Mouse (Mus musculus) liver, embryonic 13.5 days (tissue): Measurements from ENCODE around the gene Dapp1. TPM values are rescaled to one million over a fixed set of nuclear protein-coding genes. Genes with fewer than 3 reads are reported as not detected.

Source experiments
- ATAC-seq: fragments of 200-750 bp; cut with Nextera tagmentation; 2 replicates; pipeline ENCODE4 v1.8.0; 2017; ENCODE audit warnings: low read depth, mild to moderate bottlenecking, moderate number of reproducible peaks, moderate library complexity
- DNase-seq: peaks from one replicate; pipeline ENCODE4 v3.0.0; 2022
- H3K27ac ChIP-seq: fragments of 300-500 bp; sonication (generic); 2 replicates; pipeline ENCODE4 v1.5.1; 2015; ENCODE audit warnings: moderate library complexity, mild to moderate bottlenecking, inconsistent platforms
- H3K27me3 ChIP-seq: fragments of 300-500 bp; sonication (generic); 2 replicates; pipeline ENCODE4 v1.6.1; 2015; ENCODE audit warnings: mild to moderate bottlenecking, inconsistent platforms
- H3K36me3 ChIP-seq: fragments of 300-500 bp; sonication (generic); 2 replicates; pipeline ENCODE4 v1.6.1; 2015; ENCODE audit warnings: mild to moderate bottlenecking, inconsistent platforms
- H3K4me1 ChIP-seq: fragments of 300-500 bp; sonication (generic); replicated peaks from 2 replicates; pipeline ENCODE4 v1.6.1; 2015; ENCODE audit warnings: inconsistent platforms
- H3K4me2 ChIP-seq: fragments of 300-500 bp; sonication (generic); 2 replicates; pipeline ENCODE4 v1.6.1; 2015; ENCODE audit warnings: inconsistent platforms, mild to moderate bottlenecking, moderate library complexity
- H3K4me3 ChIP-seq: fragments of 300-500 bp; sonication (generic); replicated peaks from 2 replicates; pipeline ENCODE4 v1.5.1; 2015; ENCODE audit warnings: mild to moderate bottlenecking, inconsistent platforms
- H3K9ac ChIP-seq: fragments of 300-500 bp; sonication (generic); 2 replicates; pipeline ENCODE4 v1.6.1; 2015; ENCODE audit warnings: mild to moderate bottlenecking, inconsistent platforms
- H3K9me3 ChIP-seq: fragments of 300-500 bp; sonication (generic); replicated peaks from 2 replicates; pipeline ENCODE4 v1.6.1; 2016; ENCODE audit warnings: inconsistent platforms
- WGBS: fragments of 180-500 bp; shearing (Covaris S2); methylation state at CpG from one replicate; pipeline ENCODE4 v1.1.7; 2015; ENCODE audit not compliant: insufficient replicate concordance; 5-methylcytosine and 5-hydroxymethylcytosine counted together
- polyA plus RNA-seq: library from polyadenylated mRNA; unstranded; fragments of >200 nt; fragmentation: Nextera tagmentation; extraction: Ambion mirVana; gene quantifications from 2 replicates; pipeline ENCODE4 v1.2.1, GENCODE M21; 2015

The Dapp1 gene
- polyA plus RNA-seq, 1 experiment from 2014 or later = 14.0 TPM

DNA sequence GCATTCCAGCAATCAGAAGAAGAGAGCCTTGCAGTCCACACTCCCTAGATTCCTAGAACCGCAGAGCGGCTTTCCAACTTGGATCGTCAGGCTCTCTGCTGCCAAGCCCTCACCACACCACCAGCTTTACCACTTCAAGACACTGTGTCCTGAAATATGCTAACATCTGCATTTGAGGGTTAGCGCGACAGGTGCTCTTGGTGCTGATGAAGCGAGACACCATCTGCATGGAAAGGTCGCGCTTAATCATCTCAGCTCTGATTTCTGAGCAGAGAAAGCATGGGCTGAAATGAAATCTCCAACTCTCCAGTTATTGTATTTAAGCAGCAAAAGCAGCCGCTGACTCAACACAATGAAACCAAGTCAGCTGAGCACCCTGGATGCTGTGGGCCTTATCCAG lies 8.1 kb upstream of the Dapp1 start:
- no peaks in the 10 kb centered on the region for H3K36me3 ChIP-seq
- no peak overlapping the region for H3K4me2 ChIP-seq
- H3K9me3 ChIP-seq = no peaks in the 10 kb centered on the region
- DNase-seq (no peak), ATAC-seq (no peak)
- no peak overlapping the region for H3K9ac ChIP-seq
- no peak overlapping the region for H3K27ac ChIP-seq
- H3K4me1 ChIP-seq = no peaks in the 10 kb centered on the region
- no peaks in the 10 kb centered on the region for H3K27me3 ChIP-seq
- WGBS = 87% methylated on average over 9 of the region's 9 CpGs
- H3K4me3 ChIP-seq = no peak overlapping the region

DNA sequence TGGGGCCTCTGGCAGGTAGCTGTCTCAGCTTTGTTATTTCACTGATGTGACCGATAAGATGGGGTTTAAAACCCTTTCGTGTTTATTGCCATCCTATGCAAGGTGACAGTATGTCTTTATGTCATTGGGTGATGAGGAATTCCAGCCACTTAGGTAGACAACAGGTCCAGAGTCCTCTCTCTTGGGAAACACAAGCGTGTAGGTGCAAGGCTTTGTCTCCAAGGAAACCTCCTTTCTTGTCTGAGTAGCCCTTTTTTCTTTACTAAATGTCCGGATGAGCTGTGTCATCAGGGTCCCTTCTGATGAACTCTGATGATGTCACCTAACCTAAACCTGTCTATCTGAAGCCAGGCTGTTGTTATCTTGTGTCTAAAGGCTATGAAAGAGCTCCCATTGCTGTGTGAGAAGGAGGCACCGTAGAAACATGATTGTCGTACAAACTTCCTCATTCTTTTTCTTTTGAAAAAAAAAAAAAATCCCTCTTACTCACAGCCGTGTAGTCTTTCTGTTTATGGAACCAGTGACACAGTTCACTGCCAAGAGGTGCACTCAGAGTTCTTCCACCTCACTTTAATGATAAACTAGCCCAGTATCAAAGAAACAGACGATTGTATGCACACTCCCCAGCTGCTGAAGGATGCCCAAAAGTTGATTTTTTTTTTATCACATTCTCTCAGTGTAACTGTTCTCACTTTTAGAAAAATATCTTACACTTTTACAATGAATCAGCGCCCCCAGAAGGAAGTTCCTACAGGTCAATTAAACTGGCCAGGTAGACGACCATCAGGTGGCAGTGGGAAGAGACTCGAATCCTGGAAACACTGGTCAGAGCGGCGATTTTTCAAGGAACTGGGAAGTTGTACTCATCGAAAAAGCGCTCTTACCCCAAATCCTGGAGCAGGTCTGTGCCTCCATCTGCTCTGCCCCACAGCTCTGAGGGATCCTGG lies 637 bp downstream of the Dapp1 start:
- Histone ChIP-seq H3K4me2 (peak overlapping the region; percentile 79), H3K9me3 (no peaks in the 10 kb centered on the region), H3K27me3 (no peaks in the 10 kb centered on the region), H3K27ac (peak overlapping the region; percentile 90), H3K36me3 (peaks cover 17% of the 10 kb centered on the region), H3K4me1 (peaks cover 60% of the 10 kb centered on the region), H3K9ac (peak overlapping the region; percentile 86), H3K4me3 (peak overlapping the region; percentile 72)
- peak; percentile 39 for DNase-seq
- 4% methylated on average over 15 of the region's 15 CpGs for WGBS
- ATAC-seq = peak; percentile 78

DNA sequence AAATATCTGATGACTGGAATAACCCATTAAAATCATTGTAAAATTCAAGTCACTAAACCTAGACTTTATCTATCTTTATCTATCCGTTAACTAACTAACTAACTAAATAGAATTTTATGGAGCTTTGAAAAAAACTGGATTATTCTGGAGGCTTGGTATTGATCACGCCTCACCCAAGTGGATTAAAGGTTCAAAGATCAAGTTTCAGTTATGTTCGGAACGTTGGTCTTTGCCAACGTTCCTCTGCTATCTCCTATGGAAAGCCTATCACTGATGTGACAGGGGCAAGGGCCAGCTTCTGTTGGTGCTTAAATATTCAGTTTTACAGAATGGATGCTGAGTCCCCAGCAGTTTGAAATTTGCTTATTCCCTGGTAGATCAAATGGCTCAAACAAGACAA lies 3.1 kb downstream of the Dapp1 start:
- no peaks in the 10 kb centered on the region for H3K9me3 ChIP-seq
- H3K4me2 ChIP-seq = peak overlapping the region; percentile 79
- H3K4me1 ChIP-seq = peaks cover 80% of the 10 kb centered on the region
- 51% methylated on average over 5 of the region's 5 CpGs for WGBS
- H3K9ac ChIP-seq = peak overlapping the region; percentile 86
- DNase-seq = no peak
- H3K27ac ChIP-seq = peak overlapping the region; percentile 90
- peak overlapping the region; percentile 72; the same call in 1 of the 2 replicates for H3K4me3 ChIP-seq
- no peak for ATAC-seq
- H3K27me3 ChIP-seq = no peaks in the 10 kb centered on the region
- H3K36me3 ChIP-seq = peaks cover 20% of the 10 kb centered on the region

DNA sequence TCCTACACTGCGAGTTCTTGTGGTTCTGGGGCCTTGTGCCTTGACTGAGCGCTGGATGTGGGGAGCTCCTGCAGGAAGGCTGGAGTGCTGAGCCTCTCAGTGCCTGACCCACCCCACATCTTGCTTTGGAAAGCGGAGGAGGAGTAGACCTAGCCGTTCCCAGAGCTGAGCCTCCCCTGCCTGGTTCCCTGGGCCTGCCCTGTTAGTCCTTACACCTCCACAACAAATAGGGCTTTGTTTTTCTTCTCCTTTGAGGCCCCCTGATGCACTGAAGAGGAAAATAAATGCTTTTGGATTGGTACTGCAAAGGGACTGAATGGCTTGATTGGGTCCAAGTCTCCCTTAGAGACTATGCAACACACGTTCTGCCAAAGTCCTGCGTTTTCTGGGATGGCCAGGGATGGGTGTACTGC lies 3.7 kb downstream of the Dapp1 start:
- DNase-seq = no peak
- Histone ChIP-seq H3K9ac (peak overlapping the region; percentile 27), H3K4me2 (peak overlapping the region; percentile 38), H3K27ac (peak overlapping the region; percentile 67), H3K36me3 (peaks cover 20% of the 10 kb centered on the region), H3K9me3 (no peaks in the 10 kb centered on the region), H3K27me3 (no peaks in the 10 kb centered on the region), H3K4me1 (peaks cover 85% of the 10 kb centered on the region), H3K4me3 (no peak overlapping the region; the same call in 1 of the 2 replicates)
- no peak for ATAC-seq
- WGBS = 57% methylated on average over 6 of the region's 6 CpGs

DNA sequence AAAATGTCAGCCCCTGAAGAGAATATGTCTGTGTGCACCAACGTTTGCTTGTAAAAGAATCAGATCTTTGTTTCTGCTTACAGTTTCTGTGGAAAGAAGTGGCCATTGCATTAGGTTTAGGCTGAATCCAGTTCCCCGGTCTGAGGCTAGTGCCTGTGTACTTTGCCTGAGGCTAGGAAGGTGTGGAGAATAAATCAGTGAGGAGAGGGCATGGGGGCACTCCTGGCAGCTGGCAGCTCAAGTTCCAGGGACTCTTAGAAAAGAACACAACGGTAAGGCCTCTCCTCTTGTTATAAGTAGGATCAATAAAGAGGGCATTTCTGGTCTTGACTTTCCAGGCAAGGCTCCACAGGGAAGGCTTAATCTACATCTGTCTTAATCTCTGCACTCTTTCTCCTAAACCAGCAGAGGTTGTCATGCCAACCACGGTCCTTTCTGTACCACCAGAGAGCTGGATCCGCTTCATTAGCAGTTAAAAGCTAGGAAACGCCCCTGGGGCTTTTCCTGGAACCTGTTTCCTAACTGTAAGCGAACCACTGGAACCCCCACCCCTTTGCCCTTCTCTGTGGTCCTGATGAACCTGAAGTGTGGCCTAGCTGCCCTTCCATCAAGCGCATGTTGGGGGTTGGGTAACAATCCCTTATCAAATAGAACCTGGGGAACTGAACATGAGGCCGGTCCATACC lies 4.3 kb downstream of the Dapp1 start:
- ATAC-seq (no peak), DNase-seq (no peak)
- peak overlapping the region; percentile 27 for H3K9ac ChIP-seq
- H3K27me3 ChIP-seq = no peaks in the 10 kb centered on the region
- 48% methylated on average over 9 of the region's 9 CpGs for WGBS
- peaks cover 20% of the 10 kb centered on the region for H3K36me3 ChIP-seq
- peaks cover 85% of the 10 kb centered on the region for H3K4me1 ChIP-seq
- H3K4me2 ChIP-seq = peak overlapping the region; percentile 38
- no peaks in the 10 kb centered on the region for H3K9me3 ChIP-seq
- no peak overlapping the region; the same call in 1 of the 2 replicates for H3K4me3 ChIP-seq
- peak overlapping the region; percentile 67 for H3K27ac ChIP-seq

DNA sequence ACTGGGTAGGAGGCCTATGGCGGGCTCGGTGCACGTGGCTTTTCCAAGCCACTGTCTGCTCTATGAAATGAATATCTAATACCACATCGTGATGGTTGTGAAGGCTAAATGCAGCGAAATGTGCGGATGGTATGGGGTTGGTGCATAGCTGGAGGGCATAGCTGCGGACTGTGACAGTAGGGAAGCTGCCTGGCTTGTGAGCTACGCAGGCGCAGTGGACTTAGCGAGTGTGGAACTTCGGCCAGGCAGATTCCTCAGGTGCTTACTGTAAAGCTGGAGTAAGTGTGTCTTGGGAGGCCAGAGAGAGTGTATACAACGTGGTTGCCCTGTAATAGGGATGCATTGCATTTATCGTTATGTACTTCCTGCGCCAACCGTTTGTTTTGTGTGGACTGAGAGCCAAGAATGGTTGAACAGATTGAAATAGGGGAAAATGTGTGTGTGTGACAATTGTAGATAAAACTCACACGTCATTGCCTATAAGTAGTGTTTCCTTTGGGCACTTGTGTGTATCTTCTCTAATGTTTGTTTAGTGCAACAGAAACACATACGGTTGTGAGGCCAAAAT lies 5.4 kb downstream of the Dapp1 start:
- Histone ChIP-seq H3K4me3 (no peak overlapping the region), H3K27me3 (no peaks in the 10 kb centered on the region), H3K36me3 (peaks cover 20% of the 10 kb centered on the region), H3K9ac (no peak overlapping the region), H3K4me2 (no peak overlapping the region), H3K9me3 (no peaks in the 10 kb centered on the region), H3K27ac (peak overlapping the region; percentile 47), H3K4me1 (peaks cover 90% of the 10 kb centered on the region)
- no peak for ATAC-seq
- 66% methylated on average over 17 of the region's 17 CpGs for WGBS
- no peak for DNase-seq

DNA sequence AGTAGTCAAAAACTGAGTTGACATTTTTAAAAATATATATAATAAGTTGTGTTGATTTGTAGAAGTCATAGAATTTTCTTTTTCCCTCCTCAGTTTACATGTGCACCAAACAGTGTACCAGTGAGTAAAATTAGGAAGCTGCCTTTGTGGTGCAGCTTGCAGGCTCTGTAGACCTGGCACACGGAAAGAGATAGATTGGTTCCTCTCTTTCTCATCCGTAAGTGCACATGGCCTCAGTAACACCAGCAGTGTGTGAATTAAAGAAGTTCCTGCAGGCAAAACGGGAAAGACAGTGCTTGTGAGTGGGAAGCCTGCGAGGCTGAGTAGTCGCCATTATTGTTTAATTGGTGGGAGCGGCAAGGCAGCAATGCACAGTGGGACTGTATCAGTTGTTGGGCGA lies 5.9 kb downstream of the Dapp1 start:
- peak overlapping the region; percentile 47 for H3K27ac ChIP-seq
- ATAC-seq = no peak
- H3K4me3 ChIP-seq = no peak overlapping the region
- no peaks in the 10 kb centered on the region for H3K27me3 ChIP-seq
- no peak overlapping the region for H3K4me2 ChIP-seq
- no peak overlapping the region for H3K9ac ChIP-seq
- peaks cover 93% of the 10 kb centered on the region for H3K4me1 ChIP-seq
- WGBS = 69% methylated on average over 7 of the region's 7 CpGs
- H3K9me3 ChIP-seq = no peaks in the 10 kb centered on the region
- no peak for DNase-seq
- H3K36me3 ChIP-seq = peaks cover 20% of the 10 kb centered on the region

DNA sequence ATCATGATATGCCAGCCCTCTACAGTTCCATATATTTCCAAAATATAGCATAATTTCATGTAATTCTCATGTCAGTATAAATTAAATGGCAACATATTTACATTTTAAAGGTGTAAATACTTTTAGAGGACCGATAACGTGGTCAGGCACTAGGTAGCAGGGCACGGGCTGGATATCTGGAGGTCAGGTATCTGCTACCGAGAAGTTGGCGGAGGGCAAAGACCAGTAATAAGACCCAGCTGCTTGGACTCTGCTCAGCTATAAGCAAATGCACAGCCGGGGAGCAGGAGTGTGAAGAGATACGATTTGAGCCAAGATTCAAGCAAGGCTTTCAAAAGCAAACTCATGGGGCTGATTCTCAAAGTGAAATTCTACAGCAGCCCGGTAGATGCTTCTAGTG lies 7.0 kb downstream of the Dapp1 start:
- DNase-seq (no peak), ATAC-seq (no peak)
- H3K36me3 ChIP-seq = peaks cover 20% of the 10 kb centered on the region
- H3K27me3 ChIP-seq = no peaks in the 10 kb centered on the region
- H3K9me3 ChIP-seq = no peaks in the 10 kb centered on the region
- peak overlapping the region; percentile 39 for H3K27ac ChIP-seq
- H3K4me3 ChIP-seq = no peak overlapping the region
- no peak overlapping the region for H3K4me2 ChIP-seq
- 72% methylated on average over 8 of the region's 8 CpGs for WGBS
- no peak overlapping the region for H3K9ac ChIP-seq
- H3K4me1 ChIP-seq = peaks cover 91% of the 10 kb centered on the region

DNA sequence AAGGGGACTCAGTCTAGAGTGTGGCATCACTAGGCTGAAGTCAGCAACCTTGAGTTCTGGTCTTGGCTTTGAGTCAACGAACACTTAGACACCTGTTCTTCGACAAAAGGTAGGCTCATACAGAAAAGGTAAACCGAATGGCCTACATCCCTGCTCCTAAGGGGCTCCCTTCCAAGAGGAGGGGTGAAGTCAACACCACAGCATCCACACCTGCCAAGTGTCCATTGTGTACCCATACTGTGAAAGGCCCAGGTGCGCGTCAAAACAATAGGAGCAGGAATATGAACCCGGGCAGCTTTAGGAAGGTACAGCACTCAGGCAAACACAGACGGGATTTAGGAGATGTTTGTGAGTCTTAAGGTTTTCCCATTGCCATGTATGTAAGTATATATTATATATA lies 8.4 kb downstream of the Dapp1 start:
- Histone ChIP-seq H3K9me3 (no peaks in the 10 kb centered on the region), H3K27me3 (no peaks in the 10 kb centered on the region), H3K36me3 (peaks cover 20% of the 10 kb centered on the region), H3K4me3 (0 out of 2 replicates have a peak overlapping the region, but pooled peaks have one; percentile 28), H3K4me2 (peak overlapping the region; percentile 62), H3K4me1 (peaks cover 89% of the 10 kb centered on the region), H3K9ac (peak overlapping the region; percentile 70), H3K27ac (peak overlapping the region; percentile 99)
- WGBS = 84% methylated on average over 7 of the region's 7 CpGs
- no peak for DNase-seq
- ATAC-seq = no peak

DNA sequence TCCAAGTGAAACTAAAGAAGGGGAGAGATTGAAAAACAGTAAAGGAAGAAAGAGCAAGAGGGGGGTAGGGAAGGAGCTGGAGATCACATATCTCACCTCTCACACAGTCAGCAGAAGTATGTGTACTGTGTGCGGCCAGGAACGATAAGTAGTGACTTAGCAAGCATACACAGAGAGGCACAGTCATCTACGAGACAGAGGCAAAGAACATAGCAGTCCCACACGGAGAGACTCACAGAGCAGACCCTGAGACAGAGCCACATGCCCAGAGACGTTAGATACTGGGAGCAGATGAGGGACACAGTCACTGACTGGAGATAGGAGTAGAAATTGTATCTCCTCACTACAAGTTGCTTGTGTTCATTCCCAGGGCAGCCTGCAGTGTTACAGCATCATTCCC lies 9.1 kb downstream of the Dapp1 start:
- H3K36me3 ChIP-seq = peaks cover 15% of the 10 kb centered on the region
- DNase-seq (peak; percentile 74), ATAC-seq (peak; percentile 93)
- no peaks in the 10 kb centered on the region for H3K27me3 ChIP-seq
- peaks cover 89% of the 10 kb centered on the region for H3K4me1 ChIP-seq
- H3K4me2 ChIP-seq = peak overlapping the region; percentile 62
- 11% methylated on average over 5 of the region's 5 CpGs for WGBS
- H3K27ac ChIP-seq = peak overlapping the region; percentile 99
- no peaks in the 10 kb centered on the region for H3K9me3 ChIP-seq
- H3K4me3 ChIP-seq = peak overlapping the region; percentile 28
- peak overlapping the region; percentile 70 for H3K9ac ChIP-seq

DNA sequence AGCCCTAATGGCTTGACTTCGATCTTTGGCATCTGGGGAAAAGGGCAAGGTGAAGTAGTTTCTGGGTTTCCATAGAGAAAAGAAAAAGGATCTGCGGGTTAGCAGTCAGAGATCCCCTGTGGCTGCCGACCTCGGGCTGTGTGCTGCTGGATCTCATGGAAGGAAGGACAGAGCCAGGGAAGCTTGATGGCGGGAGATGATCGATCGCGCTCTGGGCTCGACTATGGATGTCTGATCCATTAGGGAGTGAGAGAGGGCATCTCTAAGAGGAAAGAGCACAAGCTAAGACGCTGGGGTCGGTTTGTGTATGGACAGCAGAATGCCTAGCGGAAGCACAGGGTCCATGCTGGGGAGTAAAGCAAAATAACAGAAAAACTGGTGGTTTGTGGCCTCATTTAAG lies 11.4 kb downstream of the Dapp1 start:
- H3K27ac ChIP-seq = peak overlapping the region; percentile 99
- H3K36me3 ChIP-seq = peaks cover 17% of the 10 kb centered on the region
- ATAC-seq (no peak), DNase-seq (peak; percentile 49)
- peaks cover 86% of the 10 kb centered on the region for H3K4me1 ChIP-seq
- no peaks in the 10 kb centered on the region for H3K27me3 ChIP-seq
- no peaks in the 10 kb centered on the region for H3K9me3 ChIP-seq
- peak overlapping the region; percentile 26 for H3K4me3 ChIP-seq
- peak overlapping the region; percentile 76 for H3K4me2 ChIP-seq
- peak overlapping the region; percentile 70 for H3K9ac ChIP-seq
- WGBS = 32% methylated on average over 12 of the region's 12 CpGs
